Comparison of ENCODE assay signal across 15 mouse cellular contexts in genomic region chr11:43361858-43362257, GRCm38 (mm10).
"Had no signal": no experiment of that assay in that cellular context is flagged by ENCODE, and none has a peak within 500 bp of the region (broad histone marks: within the 10 kb centered on the region; RNA-seq: fewer than 3 reads in every experiment).

No protein-coding gene starts in this region.

- DNase-seq: kidney, adult 18-20 months; kidney, postnatal 10 days; kidney, postnatal 4 days; left cerebral cortex, postnatal 4 days; lung, adult 18-20 months; right cerebral cortex, postnatal 14 days; thymus, adult 18-20 months; thymus, postnatal 14 days had no signal

- H3K4me3 ChIP-seq: layer of hippocampus, adult 2 months; limb, embryonic 13.5 days; megakaryocyte, embryonic 14.5 days; midbrain, embryonic 15.5 days; neural tube, embryonic 13.5 days had no signal

- H3K36me3 ChIP-seq: limb, embryonic 13.5 days; midbrain, embryonic 15.5 days; neural tube, embryonic 13.5 days had no signal

- H3K27me3 ChIP-seq: limb, embryonic 13.5 days; midbrain, embryonic 15.5 days; neural tube, embryonic 13.5 days had no signal

- H3K27ac ChIP-seq: layer of hippocampus, adult 2 months; limb, embryonic 13.5 days; liver, embryonic 14.5 days; midbrain, embryonic 15.5 days; neural tube, embryonic 13.5 days had no signal

- ATAC-seq: midbrain, embryonic 15.5 days had no signal

- H3K4me2 ChIP-seq: limb, embryonic 13.5 days; midbrain, embryonic 11.5 days; midbrain, embryonic 15.5 days; neural tube, embryonic 13.5 days had no signal

- H3K4me1 ChIP-seq: limb, embryonic 13.5 days; midbrain, embryonic 15.5 days had no signal

- H3K9me3 ChIP-seq: limb, embryonic 13.5 days; megakaryocyte, embryonic 14.5 days; midbrain, embryonic 15.5 days; neural tube, embryonic 13.5 days had no signal

- H3K9ac ChIP-seq: limb, embryonic 13.5 days; liver, embryonic 14.5 days; midbrain, embryonic 15.5 days; neural tube, embryonic 13.5 days had no signal
